Mouse (Mus musculus): ENCODE measurements around the gene Opn3.

Opn3 gene

GRCm38 (mm10) chr1:175619814-175620431 is 72.7 kb downstream of the Opn3 start, which contains the start of gene Kmo:
Gene Kmo (plus strand): TSS chr1:175620381.
- in situ Hi-C loops (cut with MboI; ENCODE audit: low pct_unique_long_range_greater_than_20kb in 1 of 2, low sequenced_read_pairs in 2 of 2, unreplicated experiment in 1 of 2) = loop anchor here in 1 of 2 experiments (10.0 kb wide), 1 partner anchor 285 kb away; no protein-coding TSS in a partner anchor

- in situ Hi-C loops (cut with MboI; ENCODE audit: low pct_unique_long_range_greater_than_20kb in 1 of 2, low sequenced_read_pairs in 2 of 2, unreplicated experiment in 1 of 2) = loop anchor here in 1 of 2 experiments (10.0 kb wide), 1 partner anchor 290 kb away; no protein-coding TSS in a partner anchor
These were observed 77.6 kb downstream of the Opn3 start for GRCm38 (mm10) chr1:175614992-175615391.

Measured in mouse embryonic stem cell (cell line).